Mouse (Mus musculus) kidney, adult 18-20 months (tissue): ENCODE data around the gene Zfp955b.
"Not testable (repeated sequence)": the region's sequence is repeated elsewhere in the genome, so short reads cannot be mapped to it uniquely, and the experiment has no call there.

Experiments used
- DNase-seq: peaks from one replicate; pipeline ENCODE4 v3.0.0; 2021

Zfp955b gene

DNA sequence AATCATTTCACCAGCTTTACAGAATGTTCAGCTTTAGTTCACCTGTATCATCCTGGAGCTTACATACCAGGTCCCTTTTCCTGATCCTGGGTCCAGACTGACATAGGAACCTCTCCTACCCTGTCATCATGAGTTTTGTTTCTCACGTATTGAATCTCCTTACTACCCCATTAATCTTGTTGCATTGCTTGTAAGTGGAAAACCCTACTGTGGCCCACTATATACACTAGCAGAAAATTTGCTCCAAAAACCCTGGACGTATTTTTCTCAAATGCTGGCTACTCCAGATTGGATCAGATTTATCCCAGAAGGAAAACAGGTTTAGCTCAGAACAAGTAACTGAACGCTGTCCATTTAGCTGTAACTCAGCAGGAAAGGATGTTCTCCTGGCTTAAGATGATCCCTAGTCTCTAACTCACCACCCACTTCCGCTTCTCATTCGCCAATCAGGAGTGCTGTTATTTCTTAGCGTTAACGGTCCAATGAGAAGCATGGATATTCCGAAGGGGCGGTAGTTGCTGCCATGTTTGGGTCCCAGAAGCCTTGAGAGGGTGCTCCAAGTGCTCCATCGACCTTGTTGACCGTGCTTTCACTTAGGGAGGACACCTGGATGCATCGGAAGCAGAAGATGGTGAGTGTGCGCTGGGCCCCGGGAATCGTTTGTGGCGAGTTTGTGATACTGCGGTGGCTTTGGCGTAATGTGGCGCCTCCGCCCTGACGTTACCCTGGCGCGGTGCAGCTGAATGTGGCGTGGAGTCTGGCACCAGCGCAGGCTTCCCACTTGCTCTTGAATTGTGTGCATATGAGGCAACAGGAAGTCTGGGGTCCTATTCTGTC is at the start of gene Zfp955b:
Gene Zfp955b (plus strand): TSS at position 506 of the 837 bp plus-strand sequence.
- not testable (repeated sequence) for DNase-seq

DNA sequence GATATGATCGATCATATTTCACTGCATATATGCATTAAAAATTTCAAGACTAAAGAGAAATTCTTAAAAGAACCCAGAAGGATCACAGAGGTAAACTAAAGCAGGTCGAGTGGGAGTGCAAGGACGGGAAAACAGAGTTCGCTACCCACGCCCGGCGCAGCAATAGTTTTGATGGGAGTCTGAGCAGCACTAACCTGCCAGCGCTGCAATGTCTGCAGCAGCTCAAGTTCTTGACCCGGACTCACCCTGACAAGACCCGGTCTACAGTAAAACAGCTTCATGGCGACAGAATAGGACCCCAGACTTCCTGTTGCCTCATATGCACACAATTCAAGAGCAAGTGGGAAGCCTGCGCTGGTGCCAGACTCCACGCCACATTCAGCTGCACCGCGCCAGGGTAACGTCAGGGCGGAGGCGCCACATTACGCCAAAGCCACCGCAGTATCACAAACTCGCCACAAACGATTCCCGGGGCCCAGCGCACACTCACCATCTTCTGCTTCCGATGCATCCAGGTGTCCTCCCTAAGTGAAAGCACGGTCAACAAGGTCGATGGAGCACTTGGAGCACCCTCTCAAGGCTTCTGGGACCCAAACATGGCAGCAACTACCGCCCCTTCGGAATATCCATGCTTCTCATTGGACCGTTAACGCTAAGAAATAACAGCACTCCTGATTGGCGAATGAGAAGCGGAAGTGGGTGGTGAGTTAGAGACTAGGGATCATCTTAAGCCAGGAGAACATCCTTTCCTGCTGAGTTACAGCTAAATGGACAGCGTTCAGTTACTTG is 34.6 kb upstream of the Zfp955b start, which contains the start of gene Zfp955a:
Gene Zfp955a (minus strand): TSS at position 616 of the 789 bp plus-strand sequence.
- DNase-seq, result not testable (repeated sequence)

- not testable (repeated sequence) for DNase-seq
Measured at GRCm38 (mm10) chr17:33255319-33255657, 34.1 kb upstream of the Zfp955b start.

DNA sequence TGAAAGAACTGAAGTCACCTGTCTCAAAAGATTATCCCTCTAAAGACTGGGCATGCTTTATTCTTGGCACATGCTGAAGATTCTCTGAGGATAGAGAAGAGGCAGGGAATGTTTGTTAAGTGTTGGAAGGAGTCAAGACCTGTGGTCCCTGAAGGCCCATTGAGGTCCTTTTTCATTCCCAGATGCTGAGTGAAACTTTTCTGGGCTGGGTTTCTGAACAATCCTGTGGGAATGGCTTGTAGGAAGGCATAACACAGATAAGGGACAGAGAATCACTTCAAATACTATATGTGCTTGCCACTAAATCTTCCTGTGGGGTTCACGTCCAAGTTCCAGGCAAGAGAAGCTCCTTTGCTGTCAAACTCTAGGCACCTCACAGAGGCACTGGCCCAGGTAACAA is 25.0 kb upstream of the Zfp955b start, which contains the start of gene Olfr63:
Gene Olfr63 (plus strand): TSS at position 301 of the 400 bp plus-strand sequence.
- DNase-seq, result no peak

DNA sequence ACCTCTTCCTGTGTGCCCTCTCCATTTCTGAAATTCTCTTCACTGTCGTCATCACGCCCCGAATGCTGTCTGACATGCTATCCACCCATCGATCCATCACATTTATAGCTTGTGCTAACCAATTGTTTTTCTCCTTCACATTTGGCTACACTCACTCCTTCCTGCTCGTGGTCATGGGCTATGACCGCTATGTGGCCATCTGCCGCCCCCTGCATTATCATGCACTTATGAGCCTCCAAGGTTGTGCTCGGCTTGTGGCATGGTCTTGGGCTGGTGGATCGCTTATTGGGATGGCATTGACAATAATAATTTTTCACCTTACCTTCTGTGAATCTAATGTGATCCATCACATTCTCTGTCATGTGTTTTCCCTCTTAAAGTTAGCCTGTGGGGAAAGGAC is 20.4 kb upstream of the Zfp955b start:
- no peak for DNase-seq

DNA sequence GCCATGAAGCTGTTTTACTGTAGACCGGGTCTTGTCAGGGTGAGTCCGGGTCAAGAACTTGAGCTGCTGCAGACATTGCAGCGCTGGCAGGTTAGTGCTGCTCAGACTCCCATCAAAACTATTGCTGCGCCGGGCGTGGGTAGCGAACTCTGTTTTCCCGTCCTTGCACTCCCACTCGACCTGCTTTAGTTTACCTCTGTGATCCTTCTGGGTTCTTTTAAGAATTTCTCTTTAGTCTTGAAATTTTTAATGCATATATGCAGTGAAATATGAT is 469 bp downstream of the Zfp955b start:
- not testable (repeated sequence) for DNase-seq

GRCm38 (mm10) chr17:33352981-33353380 is 63.6 kb downstream of the Zfp955b start:
- no peak for DNase-seq
